Mouse (Mus musculus) G1E (cell line): ENCODE measurements around the gene Scaf8. TPM values are rescaled to one million over a fixed set of nuclear protein-coding genes. Genes with fewer than 3 reads are reported as not detected.
A peak's percentile ranks its signal among the peaks of the same experiment; 100 is the strongest.
"Not testable (repeated sequence)": the region's sequence is repeated elsewhere in the genome, so short reads cannot be mapped to it uniquely, and the experiment has no call there.

ENCODE experiments used
- ATAC-seq: 2 replicates; pipeline ENCODE4 v1.8.0; 2016; ENCODE audit warnings: mild to moderate bottlenecking; ENCODE audit not compliant: insufficient number of reproducible peaks, poor library complexity, low FRiP score, severe bottlenecking; ENCODE audit errors: extremely low read depth
- DNase-seq: peaks from one replicate; pipeline ENCODE4 v3.0.0; 2012; ENCODE audit warnings: low spot score
- H3K27me3 ChIP-seq: 2 replicates; pipeline ENCODE4 v1.6.1; 2012; ENCODE audit warnings: mild to moderate bottlenecking, low read length, inconsistent platforms; ENCODE audit not compliant: insufficient read depth
- H3K36me3 ChIP-seq: replicated peaks from 2 replicates; pipeline ENCODE3; 2012; ENCODE audit warnings: mild to moderate bottlenecking, inconsistent platforms
- H3K4me1 ChIP-seq: 2 replicates; pipeline ENCODE4 v1.6.1; 2012; ENCODE audit warnings: low read depth, low read length, inconsistent platforms, mixed read lengths; ENCODE audit not compliant: insufficient read depth
- H3K4me3 ChIP-seq: 2 replicates; pipeline ENCODE4 v1.5.1; 2012; ENCODE audit warnings: low read depth, mild to moderate bottlenecking, inconsistent platforms, low read length, moderate library complexity, mixed read lengths
- H3K9me3 ChIP-seq: replicated peaks from 2 replicates; pipeline ENCODE4 v1.6.1; 2012; ENCODE audit warnings: inconsistent platforms
- CTCF ChIP-seq: IDR thresholded peaks from 2 replicates; pipeline ENCODE4 v1.5.1; 2012; ENCODE audit warnings: low read depth, low read length, inconsistent platforms, mixed read lengths
- GATA1 ChIP-seq: IDR thresholded peaks from 2 replicates; pipeline ENCODE4 v1.6.1; 2012; ENCODE audit warnings: borderline replicate concordance, low read length, inconsistent platforms, mixed read lengths
- GATA2 ChIP-seq: IDR thresholded peaks from 2 replicates; pipeline ENCODE4 v1.6.1; 2012; ENCODE audit warnings: low read depth, low read length, inconsistent platforms, borderline replicate concordance
- POLR2AphosphoS5 ChIP-seq: IDR thresholded peaks from 2 replicates; pipeline ENCODE4 v1.6.1; 2012; ENCODE audit warnings: low read depth, low read length, inconsistent platforms; ENCODE audit not compliant: insufficient replicate concordance
- TAL1 ChIP-seq: conservative IDR thresholded peaks from 2 replicates; pipeline ENCODE4 v1.6.1; 2012; ENCODE audit warnings: low read depth, low read length, inconsistent platforms, mixed read lengths
- polyA plus RNA-seq: library from polyadenylated mRNA; stranded (reverse); fragments of >175 nt; gene quantifications from 2 replicates; pipeline ENCODE4 v1.2.3, GENCODE M21; 2012
- total RNA-seq, 2 experiments: library from RNA; stranded (forward) in 1 of 2; stranded (reverse) in 1 of 2; fragments of 200-1000 nt in 1 of 2; fragments of >200 nt in 1 of 2; fragmentation: Nextera tagmentation in 1 of 2; gene quantifications; 2 replicates each; pipeline ENCODE4 v1.2.3; 2014 to 2017

Gene Scaf8
- total and polyA plus RNA-seq, 3 experiments, result 43.5 to 79.9 (median 57.0) TPM

DNA sequence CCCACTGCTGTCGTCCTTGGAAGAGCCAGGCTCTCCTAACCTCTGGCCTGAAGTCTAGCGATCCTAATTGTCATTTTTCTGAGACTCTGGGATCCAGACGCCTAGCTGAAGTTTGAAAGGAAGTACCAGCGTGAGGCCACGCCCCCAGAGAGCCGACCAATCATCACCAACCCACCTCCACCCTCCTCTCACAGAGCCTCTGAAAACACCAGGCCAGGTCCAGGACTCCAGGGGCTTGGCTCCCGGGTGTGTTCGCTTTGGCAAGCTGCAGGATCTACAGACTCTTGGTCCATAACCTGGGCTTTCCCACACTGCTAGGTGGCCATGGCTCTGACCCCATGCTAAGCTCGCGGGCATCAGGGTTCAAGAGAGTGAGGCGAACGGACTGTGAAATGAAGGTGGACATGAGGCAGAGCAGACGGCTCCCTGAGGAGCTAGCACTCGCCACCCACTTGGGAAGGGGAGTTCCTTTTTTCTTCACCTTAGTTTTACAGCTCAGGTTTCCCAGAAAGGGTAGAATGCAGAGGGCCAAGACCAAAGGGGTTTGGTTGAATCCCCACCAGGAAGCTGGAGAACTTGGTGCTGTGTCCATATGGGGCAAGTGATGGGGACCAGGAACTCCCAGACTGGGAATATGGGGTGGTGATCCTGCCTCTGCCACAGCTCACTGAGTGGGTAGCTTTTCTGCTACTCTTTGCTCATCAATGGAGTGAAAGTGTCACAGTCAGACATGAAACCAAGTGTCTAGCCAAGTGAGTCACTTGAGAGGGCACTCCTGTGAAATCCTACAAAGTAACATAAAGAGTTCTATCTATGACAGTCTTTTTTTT is 12.2 kb upstream of the Scaf8 start:
- no peaks in the 10 kb centered on the region for H3K9me3 ChIP-seq
- TF ChIP-seq GATA1 (no peak), GATA2 (no peak), TAL1 (no peak)
- peak; percentile 79 for ATAC-seq
- H3K4me1 ChIP-seq, result peaks cover 11% of the 10 kb centered on the region
- H3K4me3 ChIP-seq, result no peak overlapping the region; the same call in 1 of the 2 replicates
- no peak for DNase-seq
- peaks cover 16% of the 10 kb centered on the region for H3K36me3 ChIP-seq
- peaks cover 5% of the 10 kb centered on the region for H3K27me3 ChIP-seq

DNA sequence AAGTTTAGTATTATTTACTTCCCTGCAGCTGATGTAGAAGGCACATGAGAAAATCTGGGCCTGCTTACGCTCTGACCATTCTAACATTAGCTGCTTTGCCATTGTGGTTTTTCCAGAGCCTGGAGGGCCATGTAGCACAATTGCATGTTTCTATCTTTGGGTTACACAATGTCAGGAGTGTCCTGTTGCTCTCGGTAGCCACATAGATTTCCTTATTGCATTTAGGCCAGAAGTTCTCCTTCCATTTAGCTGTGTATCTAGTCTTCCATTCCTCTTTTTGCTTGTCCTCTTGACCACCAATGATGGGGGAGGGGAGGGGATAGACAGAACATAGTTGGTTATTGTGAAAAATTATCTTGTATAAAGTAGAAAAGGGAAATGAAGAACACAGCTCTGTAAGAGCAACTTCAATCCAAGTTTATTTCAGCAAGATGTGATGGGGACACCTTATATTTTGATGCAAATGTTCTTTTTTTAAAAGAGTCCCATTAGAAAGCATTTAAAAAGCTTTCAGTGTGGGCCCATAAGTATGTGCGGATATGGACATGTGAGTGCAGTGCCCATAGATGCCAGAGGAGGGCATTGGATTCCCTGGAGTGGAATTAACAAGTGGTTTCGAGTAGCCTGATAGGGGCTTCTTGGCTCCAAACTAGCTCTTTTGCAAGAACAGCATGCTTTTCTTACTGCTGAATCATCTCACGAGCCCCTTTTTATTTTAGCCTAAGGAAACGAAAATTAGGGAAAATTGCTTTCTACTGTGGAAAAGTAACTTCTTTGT is 10.4 kb upstream of the Scaf8 start:
- ATAC-seq (no peak), DNase-seq (no peak)
- TF ChIP-seq CTCF (no peak), GATA1 (no peak), TAL1 (no peak), GATA2 (no peak), POLR2AphosphoS5 (no peak)
- H3K4me1 ChIP-seq, result peaks cover 11% of the 10 kb centered on the region
- no peak overlapping the region for H3K4me3 ChIP-seq
- no peaks in the 10 kb centered on the region for H3K27me3 ChIP-seq
- H3K9me3 ChIP-seq, result no peaks in the 10 kb centered on the region
- peaks cover 17% of the 10 kb centered on the region for H3K36me3 ChIP-seq

- Histone ChIP-seq H3K4me3 (no peak overlapping the region), H3K27me3 (no peaks in the 10 kb centered on the region), H3K36me3 (peaks cover 17% of the 10 kb centered on the region), H3K4me1 (peaks cover 11% of the 10 kb centered on the region), H3K9me3 (no peaks in the 10 kb centered on the region)
- DNase-seq (no peak), ATAC-seq (no peak)
- no peak for TF ChIP-seq GATA1
- TF ChIP-seq CTCF, result no peak
- no peak for TF ChIP-seq TAL1
- TF ChIP-seq GATA2, result no peak
- no peak for TF ChIP-seq POLR2AphosphoS5
Observed at GRCm38 (mm10) chr17:3105022-3105421, 9.8 kb upstream of the Scaf8 start.

DNA sequence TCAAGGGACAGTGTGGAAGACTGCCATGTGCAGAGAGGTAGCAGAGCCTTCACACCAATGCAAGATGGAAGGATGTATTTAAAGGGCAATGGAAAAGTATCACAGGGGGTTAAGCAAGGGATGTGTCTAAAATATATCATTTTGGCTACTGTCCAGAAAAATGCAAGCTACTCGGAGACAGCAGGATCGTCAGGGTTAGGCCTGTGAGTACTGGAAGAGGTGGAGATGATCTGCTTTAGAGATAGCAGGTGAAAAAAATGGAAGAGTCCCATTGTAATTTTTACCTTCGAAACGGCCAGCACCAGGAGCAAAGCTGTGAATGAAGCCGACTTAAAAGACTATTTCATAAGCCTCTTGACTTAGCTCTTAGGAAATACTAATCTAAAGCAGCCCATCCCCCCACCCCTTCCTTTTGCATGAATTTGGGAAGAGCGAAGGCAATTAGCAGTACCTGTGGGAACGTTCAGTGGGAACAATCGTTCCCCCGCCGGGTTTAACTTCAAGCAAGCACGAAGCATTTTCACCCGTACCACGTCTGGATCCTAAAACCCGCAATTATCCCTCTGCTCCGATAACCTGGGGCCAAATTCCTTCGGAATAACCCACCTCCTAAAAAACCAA is 925 bp upstream of the Scaf8 start:
- Histone ChIP-seq H3K27me3 (no peaks in the 10 kb centered on the region), H3K4me1 (peaks cover 26% of the 10 kb centered on the region), H3K9me3 (no peaks in the 10 kb centered on the region), H3K36me3 (peaks cover 21% of the 10 kb centered on the region), H3K4me3 (peak overlapping the region; percentile 97)
- ATAC-seq (no peak), DNase-seq (no peak)
- no peak for TF ChIP-seq CTCF
- TF ChIP-seq GATA2, result no peak
- no peak for TF ChIP-seq POLR2AphosphoS5
- TF ChIP-seq GATA1, result no peak
- TF ChIP-seq TAL1, result no peak

DNA sequence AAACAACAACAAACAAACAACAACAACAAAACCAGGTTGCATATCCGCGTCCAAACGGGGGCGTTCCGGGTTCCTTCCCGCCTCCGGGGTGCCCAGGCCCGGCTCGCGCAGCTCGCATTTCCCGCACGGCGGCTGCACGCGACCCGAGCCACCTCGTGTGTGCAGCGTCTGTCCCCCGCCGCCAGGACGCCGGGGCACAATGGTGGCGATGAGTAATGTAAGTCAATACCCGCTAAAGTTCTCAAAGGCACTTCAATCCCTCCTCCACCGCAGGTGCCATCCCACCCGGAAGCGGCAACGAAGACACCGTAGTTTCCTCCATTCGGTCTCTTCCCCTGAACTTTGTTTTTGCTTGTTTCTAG is 433 bp upstream of the Scaf8 start:
- no peak for TF ChIP-seq POLR2AphosphoS5
- no peak for TF ChIP-seq GATA2
- TF ChIP-seq TAL1, result no peak
- TF ChIP-seq CTCF, result no peak
- TF ChIP-seq GATA1, result no peak
- ATAC-seq (peak; percentile 18; the same call in 1 of the 2 replicates), DNase-seq (peak; percentile 40)
- H3K27me3 ChIP-seq, result no peaks in the 10 kb centered on the region
- H3K4me3 ChIP-seq, result peak overlapping the region; percentile 97
- no peaks in the 10 kb centered on the region for H3K9me3 ChIP-seq
- H3K36me3 ChIP-seq, result peaks cover 25% of the 10 kb centered on the region
- H3K4me1 ChIP-seq, result peaks cover 28% of the 10 kb centered on the region

DNA sequence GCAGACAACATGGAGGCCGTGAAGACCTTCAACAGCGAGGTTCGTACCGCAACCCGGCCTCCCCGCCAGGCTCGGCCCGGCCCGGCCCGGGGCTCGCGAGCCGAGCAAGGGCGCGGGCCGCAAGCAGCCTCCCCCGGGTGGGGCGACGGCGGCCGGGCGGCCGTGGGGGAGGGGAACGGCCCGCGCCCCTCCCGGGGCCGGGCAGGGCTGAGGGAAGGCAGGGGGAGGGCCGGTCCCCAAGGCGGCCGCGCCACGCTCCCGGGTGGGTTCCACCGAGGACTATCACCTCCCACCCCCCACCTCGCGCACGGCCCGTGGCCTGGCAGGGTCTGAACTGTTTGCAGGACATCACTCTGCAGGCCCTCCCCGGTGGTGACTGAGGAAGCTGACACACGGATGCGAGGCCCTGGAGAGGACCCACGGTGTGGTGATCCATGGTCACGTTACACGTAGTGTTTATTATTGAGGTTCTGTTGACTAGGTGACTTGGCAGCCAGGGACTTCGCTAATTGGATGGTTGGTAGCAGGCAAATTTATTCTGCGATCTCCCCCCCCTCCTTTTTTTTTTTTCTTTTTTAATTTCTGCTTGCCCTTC is 705 bp downstream of the Scaf8 start:
- DNase-seq, result peak; percentile 30
- TF ChIP-seq POLR2AphosphoS5 (no peak), TAL1 (no peak), GATA1 (no peak), GATA2 (no peak), CTCF (no peak)

DNA sequence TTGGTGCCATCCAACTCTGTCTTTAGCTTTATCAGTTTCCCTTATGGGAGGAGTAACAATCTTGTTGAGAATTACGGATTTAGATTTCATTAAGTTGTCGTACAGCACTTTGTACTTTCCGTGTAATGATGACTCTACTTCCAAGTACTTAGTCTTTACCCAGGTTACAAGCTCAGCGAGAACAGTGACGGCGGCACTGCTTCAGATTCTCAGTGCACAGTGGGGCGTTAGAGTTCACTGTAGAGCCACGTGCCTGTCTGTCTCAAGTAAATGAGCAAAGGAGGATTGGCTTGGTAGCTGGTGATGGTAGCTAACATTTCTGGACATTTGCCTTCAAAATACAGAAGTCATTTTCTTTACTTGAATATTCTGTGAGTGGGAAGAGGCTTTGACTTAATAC is 6.2 kb downstream of the Scaf8 start:
- Histone ChIP-seq H3K36me3 (peaks cover 36% of the 10 kb centered on the region), H3K4me1 (peaks cover 39% of the 10 kb centered on the region)
- not testable (repeated sequence) for ATAC-seq, H3K4me3 ChIP-seq, H3K9me3 ChIP-seq, DNase-seq, H3K27me3 ChIP-seq

More for the DNA sequence above, 705 bp downstream of the Scaf8 start:
- H3K27me3 ChIP-seq, result no peaks in the 10 kb centered on the region
- peaks cover 34% of the 10 kb centered on the region for H3K4me1 ChIP-seq
- H3K36me3 ChIP-seq, result peaks cover 28% of the 10 kb centered on the region
- no peaks in the 10 kb centered on the region for H3K9me3 ChIP-seq
- peak overlapping the region; percentile 97 for H3K4me3 ChIP-seq
- peak; percentile 46 for ATAC-seq

DNA sequence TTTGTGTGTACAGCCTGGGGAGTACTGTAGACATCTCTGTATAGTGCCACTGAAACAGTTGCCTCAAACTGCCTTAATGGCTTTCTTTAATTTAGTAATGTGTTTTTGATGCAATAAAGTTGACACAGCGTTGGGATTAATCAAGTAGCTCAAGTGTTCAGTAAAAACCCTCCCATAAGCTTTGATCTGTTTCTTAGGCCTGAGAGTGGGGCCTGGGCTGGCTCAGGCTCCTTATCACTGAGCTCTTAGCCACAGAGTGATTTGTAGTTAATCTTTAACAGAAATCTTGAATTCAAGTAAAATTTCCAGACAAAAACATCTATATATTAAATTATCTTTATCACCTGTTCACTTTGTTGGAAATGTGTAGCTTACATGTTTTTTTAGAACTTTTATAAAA is 8.8 kb downstream of the Scaf8 start:
- H3K36me3 ChIP-seq, result peaks cover 33% of the 10 kb centered on the region
- peak; percentile 32; the same call in 1 of the 2 replicates for ATAC-seq

More for the DNA sequence above, 8.8 kb downstream of the Scaf8 start:
- H3K4me3 ChIP-seq, DNase-seq, H3K27me3 ChIP-seq, H3K9me3 ChIP-seq: not testable (repeated sequence)
- peaks cover 25% of the 10 kb centered on the region for H3K4me1 ChIP-seq
